Mouse (Mus musculus): ENCODE results near the gene Tdrd6. TPM values are rescaled to one million over a fixed set of nuclear protein-coding genes. Genes with fewer than 3 reads are reported as not detected.

Gene Tdrd6
- polyA plus RNA-seq, 1 experiment from 2014 or later, result 0.10 TPM

DNA sequence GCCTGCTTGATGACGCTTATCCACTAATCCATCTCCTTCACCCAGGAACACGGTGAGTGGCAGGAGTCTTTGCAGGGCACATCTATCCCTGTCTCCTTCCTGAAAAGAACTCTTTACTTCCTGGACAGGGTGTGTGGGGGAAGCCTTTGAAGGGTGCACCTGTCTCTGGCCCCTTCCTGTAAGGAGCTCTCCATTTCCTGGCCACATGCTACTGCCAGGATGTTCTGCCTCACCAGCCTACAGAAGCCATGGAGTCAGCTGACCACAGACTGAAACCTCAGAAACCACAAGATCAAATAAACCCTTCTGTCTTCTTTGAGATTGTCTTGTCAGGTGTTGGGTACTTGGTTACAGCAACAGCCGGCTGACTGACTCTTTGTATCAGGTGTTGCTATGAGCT is 15.0 kb upstream of the Tdrd6 start:
- Histone ChIP-seq H3K4me1 (replicated peaks) (no peaks in the 10 kb centered on the region), H3K4me3 (no peak overlapping the region), H3K9ac (no peak overlapping the region), H3K27ac (no peak overlapping the region), H3K36me3 (peaks cover 74% of the 10 kb centered on the region), H3K27me3 (no peaks in the 10 kb centered on the region), H3K4me2 (no peak overlapping the region), H3K9me3 (no peaks in the 10 kb centered on the region)
- WGBS, result 95% methylated on average over 3 of the region's 3 CpGs
- ATAC-seq (ENCODE audit: low FRiP score), result no peak

DNA sequence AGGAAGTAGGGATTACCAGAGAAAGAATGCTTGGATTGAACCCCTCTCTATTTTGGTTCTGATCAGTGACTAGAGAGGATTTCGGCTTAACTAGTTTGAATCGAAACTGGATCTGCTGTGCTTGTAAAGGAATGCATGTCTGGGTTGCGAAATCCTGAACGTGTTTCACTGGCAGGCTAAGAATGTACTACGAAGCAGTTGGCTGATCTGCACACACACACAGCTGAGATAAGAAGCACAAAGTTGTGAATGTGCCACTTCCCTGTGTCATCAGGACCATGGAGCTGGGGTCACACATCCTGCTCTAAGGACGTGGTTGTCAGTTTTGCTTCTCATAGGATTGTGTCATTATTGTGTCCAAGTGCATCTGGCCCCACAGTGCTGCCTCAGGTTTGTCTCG is 14.3 kb upstream of the Tdrd6 start:
- Histone ChIP-seq H3K9me3 (no peaks in the 10 kb centered on the region), H3K4me3 (no peak overlapping the region), H3K4me1 (replicated peaks) (peaks cover under 1% of the 10 kb centered on the region; the same call in 1 of the 2 replicates), H3K9ac (no peak overlapping the region), H3K27ac (no peak overlapping the region), H3K27me3 (no peaks in the 10 kb centered on the region), H3K4me2 (no peak overlapping the region), H3K36me3 (peaks cover 68% of the 10 kb centered on the region)
- ATAC-seq (ENCODE audit: low FRiP score), result no peak
- 88% methylated on average over 7 of the region's 7 CpGs for WGBS

DNA sequence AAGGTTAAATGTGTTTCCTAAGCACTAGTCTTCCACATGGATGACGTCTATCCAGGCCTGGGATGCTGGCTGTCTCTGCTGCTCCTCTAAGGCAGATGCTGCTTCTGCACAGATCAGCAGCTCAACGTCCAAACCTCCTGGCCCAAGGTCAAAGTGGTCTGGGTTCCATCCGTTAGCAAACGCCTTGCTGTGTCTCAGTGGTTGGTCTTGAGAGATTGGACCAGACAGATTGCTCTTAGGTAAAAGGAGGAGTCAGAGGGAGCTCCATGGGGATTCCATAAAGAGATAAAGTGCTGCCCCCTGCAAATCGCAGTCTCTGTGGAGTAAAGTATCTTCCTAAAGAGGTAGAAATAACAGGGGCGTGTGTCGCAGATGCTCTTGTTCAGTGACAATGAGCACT is 13.1 kb upstream of the Tdrd6 start:
- Histone ChIP-seq H3K4me3 (no peak overlapping the region), H3K4me1 (replicated peaks) (peaks cover 3% of the 10 kb centered on the region; the same call in 1 of the 2 replicates), H3K9me3 (no peaks in the 10 kb centered on the region), H3K4me2 (no peak overlapping the region), H3K27ac (no peak overlapping the region), H3K36me3 (peaks cover 60% of the 10 kb centered on the region), H3K27me3 (no peaks in the 10 kb centered on the region), H3K9ac (no peak overlapping the region)
- ATAC-seq (ENCODE audit: low FRiP score), result no peak
- WGBS, result 81% methylated on average over 7 of the region's 7 CpGs

DNA sequence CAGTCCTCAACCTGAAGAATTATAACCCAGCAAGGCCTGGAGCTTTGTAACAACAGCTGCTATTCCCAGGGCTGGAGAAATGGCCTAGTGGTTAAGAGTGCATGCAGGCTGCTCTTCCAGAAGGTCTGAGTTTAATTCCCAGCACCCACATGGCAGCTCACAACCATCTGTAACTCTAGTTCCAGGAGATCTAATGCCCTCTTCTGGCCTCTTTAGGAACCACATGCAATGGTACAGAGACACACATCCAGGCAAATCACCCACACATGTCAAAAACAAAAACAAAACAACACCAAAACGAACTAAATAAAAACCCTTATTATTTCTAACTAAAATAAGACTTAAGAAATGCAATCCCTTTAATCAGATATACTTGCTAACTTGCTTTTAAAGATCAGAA is 10.7 kb upstream of the Tdrd6 start:
- no peak overlapping the region for H3K4me2 ChIP-seq
- no peak overlapping the region for H3K27ac ChIP-seq
- H3K4me3 ChIP-seq, result no peak overlapping the region
- no peaks in the 10 kb centered on the region for H3K27me3 ChIP-seq
- no peaks in the 10 kb centered on the region for H3K9me3 ChIP-seq
- no peak for ATAC-seq (ENCODE audit: low FRiP score)
- no peak overlapping the region for H3K9ac ChIP-seq
- peaks cover 48% of the 10 kb centered on the region for H3K36me3 ChIP-seq
- WGBS, result 91% methylated on average over 1 of the region's 1 CpGs
- peaks cover 3% of the 10 kb centered on the region; the same call in 1 of the 2 replicates for H3K4me1 ChIP-seq (replicated peaks)

DNA sequence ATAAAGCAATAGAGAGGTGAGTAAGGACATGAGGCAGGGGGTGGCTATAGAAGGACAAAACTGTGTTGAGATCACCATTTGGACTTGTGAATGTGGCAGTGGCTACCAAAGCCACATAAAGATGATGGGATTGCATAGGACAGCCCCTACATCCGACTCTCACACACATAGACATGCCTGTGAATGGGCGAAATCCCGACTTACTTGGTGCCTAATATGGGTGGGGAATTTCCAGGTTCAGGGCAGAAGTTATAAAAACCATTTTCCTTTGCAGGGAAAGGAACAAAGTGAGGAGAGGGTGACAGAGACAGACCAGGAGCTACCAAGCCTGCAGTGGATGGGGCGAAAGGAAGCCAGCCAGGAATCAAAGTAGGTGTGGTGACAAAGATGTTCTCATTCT is 7.0 kb upstream of the Tdrd6 start:
- no peak for ATAC-seq (ENCODE audit: low FRiP score)
- Histone ChIP-seq H3K27ac (no peak overlapping the region), H3K36me3 (peaks cover 13% of the 10 kb centered on the region), H3K4me2 (no peak overlapping the region), H3K27me3 (peaks cover 4% of the 10 kb centered on the region; the same call in 1 of the 2 replicates), H3K9me3 (no peaks in the 10 kb centered on the region), H3K4me1 (replicated peaks) (peaks cover 3% of the 10 kb centered on the region; the same call in 1 of the 2 replicates), H3K9ac (no peak overlapping the region), H3K4me3 (no peak overlapping the region)
- WGBS, result 96% methylated on average over 4 of the region's 4 CpGs

DNA sequence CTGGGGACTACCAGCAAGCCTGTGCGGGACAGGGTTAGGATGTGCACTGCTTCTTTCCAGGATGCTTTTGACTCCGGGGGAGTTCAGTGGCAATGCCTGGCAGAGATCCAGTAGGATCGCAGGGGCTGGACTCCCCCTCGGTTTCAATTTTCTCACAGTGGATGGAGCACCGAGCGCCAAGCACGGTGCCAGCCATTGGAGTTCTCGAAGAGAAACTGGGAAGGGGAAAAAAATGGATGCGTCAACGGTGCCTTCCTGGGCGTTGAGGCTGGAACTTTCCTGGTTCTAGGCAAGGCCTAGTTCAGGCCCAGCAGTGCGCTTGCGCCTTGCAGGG is 295 bp upstream of the Tdrd6 start:
- Histone ChIP-seq H3K4me2 (peak overlapping the region; percentile 88), H3K9me3 (peaks cover 12% of the 10 kb centered on the region; the same call in 1 of the 2 replicates), H3K4me1 (replicated peaks) (peaks cover 19% of the 10 kb centered on the region), H3K27me3 (peaks cover 50% of the 10 kb centered on the region), H3K36me3 (no peaks in the 10 kb centered on the region), H3K9ac (peak overlapping the region; percentile 71), H3K27ac (no peak overlapping the region), H3K4me3 (peak overlapping the region; percentile 49)
- peak; percentile 9; the same call in 1 of the 2 replicates for ATAC-seq (ENCODE audit: low FRiP score)
- WGBS, result 39% methylated on average over 13 of the region's 13 CpGs

DNA sequence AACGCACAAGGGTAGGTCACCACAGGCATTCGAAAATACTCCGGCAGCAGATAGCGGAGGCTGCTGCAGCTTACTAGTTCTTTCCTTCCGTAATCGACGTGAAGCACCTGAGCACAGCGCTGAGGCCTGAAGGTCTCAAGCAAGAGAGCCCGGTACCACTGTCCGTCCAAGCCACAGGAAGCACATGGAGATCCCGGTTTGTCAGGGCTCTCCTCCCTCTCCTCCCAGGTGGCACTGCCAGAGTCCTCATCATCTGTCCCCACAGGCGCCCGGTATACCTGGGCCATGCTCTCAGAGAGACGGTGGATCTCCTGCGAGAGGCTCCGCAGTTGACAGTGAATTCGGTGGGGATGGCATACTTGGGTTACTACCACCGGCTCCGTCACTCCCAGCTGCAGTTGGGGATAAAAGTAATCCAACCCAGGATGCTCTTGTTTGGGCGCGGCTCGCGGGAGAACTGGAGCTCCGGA is 1.0 kb downstream of the Tdrd6 start:
- Histone ChIP-seq H3K9ac (peak overlapping the region; percentile 71), H3K9me3 (peaks cover 12% of the 10 kb centered on the region; the same call in 1 of the 2 replicates)

DNA sequence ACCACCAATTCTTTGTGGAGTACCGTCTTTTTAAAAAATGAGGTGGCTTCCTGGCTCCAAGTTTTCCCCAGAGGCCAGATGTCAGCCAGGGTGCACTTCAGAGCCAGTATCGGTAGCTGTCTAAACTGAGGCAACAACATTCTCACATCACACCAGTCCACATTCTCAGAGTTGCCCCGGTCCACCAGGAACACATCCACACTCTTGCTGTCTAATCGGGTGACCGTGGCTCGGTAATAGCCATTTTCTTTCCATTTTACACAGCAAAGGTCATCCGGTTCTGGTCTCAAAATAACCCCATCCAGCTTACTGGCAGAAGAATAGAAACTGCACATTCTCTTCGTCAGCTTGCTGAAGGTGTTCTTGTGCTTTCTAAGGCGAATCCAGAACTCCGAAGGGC is 1.9 kb downstream of the Tdrd6 start:
- Histone ChIP-seq H3K27ac (no peak overlapping the region), H3K4me3 (no peak overlapping the region), H3K36me3 (no peaks in the 10 kb centered on the region), H3K27me3 (peaks cover 50% of the 10 kb centered on the region), H3K4me1 (replicated peaks) (peaks cover 19% of the 10 kb centered on the region), H3K9me3 (peaks cover 12% of the 10 kb centered on the region; the same call in 1 of the 2 replicates), H3K4me2 (no peak overlapping the region), H3K9ac (no peak overlapping the region)
- no peak for ATAC-seq (ENCODE audit: low FRiP score)
- 93% methylated on average over 10 of the region's 10 CpGs for WGBS

More for the DNA sequence above, 1.0 kb downstream of the Tdrd6 start:
- Histone ChIP-seq H3K4me1 (replicated peaks) (peaks cover 19% of the 10 kb centered on the region), H3K4me3 (peak overlapping the region; percentile 49), H3K27ac (no peak overlapping the region), H3K4me2 (peak overlapping the region; percentile 88), H3K36me3 (no peaks in the 10 kb centered on the region), H3K27me3 (peaks cover 50% of the 10 kb centered on the region)
- ATAC-seq (ENCODE audit: low FRiP score), result 0 out of 2 replicates have a peak, but pooled peaks have one; percentile 40
- 20% methylated on average over 24 of the region's 24 CpGs for WGBS

DNA sequence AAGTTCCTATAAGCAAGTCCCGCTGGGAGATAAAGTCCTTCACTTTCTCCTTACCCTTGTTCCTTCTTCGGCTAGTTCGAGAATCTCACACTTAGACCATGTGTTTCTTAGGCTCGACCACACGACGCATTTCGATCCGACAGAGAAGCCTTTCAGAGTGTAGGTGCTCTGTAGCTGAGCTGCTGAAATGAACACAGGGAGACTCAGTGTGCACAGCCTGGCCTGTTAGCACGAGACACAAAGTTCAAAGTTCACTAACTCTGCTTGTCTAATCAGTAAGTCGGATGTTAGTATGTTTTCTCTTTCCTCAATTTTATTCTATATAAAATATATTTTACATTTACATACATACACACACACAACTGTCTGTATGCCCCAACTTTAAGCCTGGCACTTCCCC is 8.0 kb downstream of the Tdrd6 start:
- Histone ChIP-seq H3K27ac (no peak overlapping the region), H3K27me3 (peaks cover 4% of the 10 kb centered on the region; the same call in 1 of the 2 replicates), H3K9me3 (peaks cover 6% of the 10 kb centered on the region; the same call in 1 of the 2 replicates), H3K4me2 (no peak overlapping the region), H3K4me1 (replicated peaks) (no peaks in the 10 kb centered on the region), H3K36me3 (no peaks in the 10 kb centered on the region), H3K9ac (no peak overlapping the region), H3K4me3 (no peak overlapping the region)
- ATAC-seq (ENCODE audit: low FRiP score), result no peak
- 91% methylated on average over 10 of the region's 10 CpGs for WGBS

DNA sequence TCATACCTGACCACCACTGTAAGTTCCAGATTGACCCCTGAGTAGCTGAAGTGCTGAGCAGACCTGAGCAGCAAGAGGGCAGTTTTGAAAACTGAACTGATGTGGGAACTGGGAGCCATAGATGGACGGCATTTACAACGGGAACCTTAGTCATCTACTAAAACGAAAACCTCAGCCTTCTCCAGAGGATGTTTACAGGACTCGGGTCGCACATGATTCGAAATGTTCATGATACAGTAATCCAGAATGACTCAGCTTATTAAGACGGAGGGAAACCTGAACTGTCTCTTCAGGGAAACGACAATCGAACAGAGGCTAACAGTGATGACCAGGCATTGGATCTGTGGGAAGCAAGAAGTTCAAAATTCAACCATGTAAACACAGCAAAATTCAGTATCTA is 10.9 kb downstream of the Tdrd6 start:
- no peak overlapping the region for H3K9ac ChIP-seq

DNA sequence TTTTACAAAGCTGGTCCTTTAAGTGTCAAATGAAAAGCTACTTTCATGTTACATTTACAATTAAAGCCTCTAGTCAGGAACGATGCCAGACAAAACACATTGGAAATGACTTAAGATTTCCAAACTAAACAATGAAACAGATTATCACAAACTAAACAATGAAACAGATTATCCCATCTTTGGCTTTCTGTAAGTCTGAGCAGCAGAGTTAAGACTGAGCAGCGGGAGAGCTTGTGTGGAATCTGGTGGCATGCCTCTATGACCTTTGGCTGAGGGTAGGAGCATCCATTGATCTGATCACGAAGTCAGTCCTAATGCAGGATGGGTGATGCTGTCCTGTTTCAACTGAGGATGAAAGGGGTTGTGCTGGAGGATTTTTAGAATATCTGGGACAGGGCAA is 17.9 kb downstream of the Tdrd6 start:
- no peak overlapping the region for H3K27ac ChIP-seq
- no peak overlapping the region for H3K9ac ChIP-seq
- H3K4me2 ChIP-seq, result no peak overlapping the region
- 74% methylated on average over 3 of the region's 3 CpGs for WGBS
- no peaks in the 10 kb centered on the region for H3K9me3 ChIP-seq
- ATAC-seq (ENCODE audit: low FRiP score), result no peak
- no peaks in the 10 kb centered on the region for H3K36me3 ChIP-seq
- no peaks in the 10 kb centered on the region for H3K4me1 ChIP-seq (replicated peaks)
- no peaks in the 10 kb centered on the region for H3K27me3 ChIP-seq
- H3K4me3 ChIP-seq, result no peak overlapping the region

More for the DNA sequence above, 10.9 kb downstream of the Tdrd6 start:
- WGBS, result 94% methylated on average over 9 of the region's 9 CpGs
- ATAC-seq (ENCODE audit: low FRiP score), result no peak
- Histone ChIP-seq H3K4me1 (replicated peaks) (no peaks in the 10 kb centered on the region), H3K27ac (no peak overlapping the region), H3K27me3 (no peaks in the 10 kb centered on the region), H3K9me3 (no peaks in the 10 kb centered on the region), H3K36me3 (no peaks in the 10 kb centered on the region), H3K4me3 (no peak overlapping the region), H3K4me2 (no peak overlapping the region)

DNA sequence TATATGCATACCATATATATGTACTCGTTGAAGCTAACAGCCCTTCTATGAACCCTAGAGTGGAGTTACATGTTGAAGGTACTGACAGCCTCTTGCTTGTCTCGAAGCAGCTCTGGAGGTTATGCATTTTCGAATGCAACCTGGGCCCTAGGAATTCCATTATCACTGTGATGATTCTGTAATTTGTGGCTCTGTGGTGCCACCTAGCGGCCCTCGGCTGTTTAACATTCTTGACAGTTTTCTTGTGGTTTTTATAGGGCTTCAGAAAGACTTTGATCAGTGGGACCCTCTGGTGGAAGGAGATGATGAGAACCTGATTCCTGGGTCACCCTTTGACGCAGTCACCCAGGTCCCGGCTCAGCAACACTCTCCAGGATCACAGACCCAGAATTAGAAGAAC is 18.5 kb downstream of the Tdrd6 start:
- 0 out of 2 replicates have a peak, but pooled peaks have one; percentile 57 for ATAC-seq (ENCODE audit: low FRiP score)
- H3K36me3 ChIP-seq, result no peaks in the 10 kb centered on the region
- H3K9me3 ChIP-seq, result no peaks in the 10 kb centered on the region
- no peak overlapping the region for H3K4me2 ChIP-seq
- no peaks in the 10 kb centered on the region for H3K27me3 ChIP-seq
- no peaks in the 10 kb centered on the region for H3K4me1 ChIP-seq (replicated peaks)
- WGBS, result 22% methylated on average over 7 of the region's 7 CpGs
- H3K27ac ChIP-seq, result no peak overlapping the region
- H3K9ac ChIP-seq, result no peak overlapping the region
- no peak overlapping the region for H3K4me3 ChIP-seq

DNA sequence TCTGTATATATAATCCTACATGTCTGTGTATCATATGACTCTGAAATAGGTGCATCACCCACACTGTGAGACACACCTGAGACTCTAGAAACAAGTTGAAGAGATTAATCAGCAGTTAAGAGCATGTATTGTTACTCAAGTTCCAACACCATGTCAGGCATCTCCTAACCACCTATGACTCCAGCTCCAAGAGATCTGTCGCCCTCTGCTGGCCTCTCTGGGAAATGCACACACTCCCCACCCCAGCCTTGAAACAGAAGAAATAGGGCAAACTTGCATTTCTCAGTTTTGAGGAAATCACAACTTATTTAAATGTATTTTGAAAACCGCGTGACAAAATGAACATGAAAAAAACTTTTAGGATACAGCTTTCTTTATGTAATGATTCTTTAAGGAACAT is 23.4 kb downstream of the Tdrd6 start:
- ATAC-seq (ENCODE audit: low FRiP score), result no peak
- H3K4me1 ChIP-seq (replicated peaks), result no peaks in the 10 kb centered on the region

More for the DNA sequence above, 23.4 kb downstream of the Tdrd6 start:
- H3K4me2 ChIP-seq, result no peak overlapping the region
- 11% methylated on average over 3 of the region's 3 CpGs for WGBS
- no peaks in the 10 kb centered on the region for H3K9me3 ChIP-seq
- H3K27ac ChIP-seq, result no peak overlapping the region
- H3K27me3 ChIP-seq, result no peaks in the 10 kb centered on the region
- 0 out of 2 replicates have a peak, but pooled peaks cover 3% of the 10 kb centered on the region for H3K36me3 ChIP-seq
- H3K4me3 ChIP-seq, result no peak overlapping the region
- H3K9ac ChIP-seq, result no peak overlapping the region

Measured in hindbrain, embryonic 13.5 days (tissue).